Mouse (Mus musculus) kidney, postnatal 10 days (tissue): ENCODE measurements at regions not wholly inside any gene's neighbourhood (a gene's known extent, or its start where the extent isn't known, plus 50 kb on each side); places are given as distances from the start of the nearest gene placed in this dataset.
A peak's percentile ranks its signal among the peaks of the same experiment; 100 is the strongest.

ENCODE experiments used
- DNase-seq: peaks from one replicate; pipeline ENCODE4 v3.0.0; 2021; ENCODE audit warnings: mixed read lengths

DNA sequence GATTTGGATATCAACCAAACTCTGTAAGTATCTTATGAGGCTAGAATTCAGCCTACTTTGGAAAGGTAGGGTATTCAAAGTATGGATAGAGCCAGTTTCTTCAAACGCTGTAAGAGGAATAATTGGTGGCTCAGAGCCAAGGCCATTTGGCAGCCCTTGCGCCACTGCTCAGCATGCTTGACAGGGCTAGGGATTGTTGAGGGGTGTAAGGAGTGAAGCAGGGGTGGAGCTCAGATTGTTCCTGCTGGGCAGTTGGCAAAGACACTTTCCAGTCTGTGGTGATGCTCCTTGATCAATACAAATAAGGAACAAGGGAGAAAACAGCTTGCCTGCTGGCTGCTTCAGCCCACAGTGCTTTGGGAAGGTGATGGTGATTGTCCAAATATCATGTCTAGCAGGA, 181.9 kb downstream of the Kcna5 start:
- peak; percentile 34 for DNase-seq

GRCm38 (mm10) chr6:126350476-126350875, 183.8 kb upstream of the Ntf3 start:
- peak; percentile 17 for DNase-seq

- no peak for DNase-seq
These were observed 183.2 kb upstream of the Ntf3 start for GRCm38 (mm10) chr6:126349905-126350304.

DNA sequence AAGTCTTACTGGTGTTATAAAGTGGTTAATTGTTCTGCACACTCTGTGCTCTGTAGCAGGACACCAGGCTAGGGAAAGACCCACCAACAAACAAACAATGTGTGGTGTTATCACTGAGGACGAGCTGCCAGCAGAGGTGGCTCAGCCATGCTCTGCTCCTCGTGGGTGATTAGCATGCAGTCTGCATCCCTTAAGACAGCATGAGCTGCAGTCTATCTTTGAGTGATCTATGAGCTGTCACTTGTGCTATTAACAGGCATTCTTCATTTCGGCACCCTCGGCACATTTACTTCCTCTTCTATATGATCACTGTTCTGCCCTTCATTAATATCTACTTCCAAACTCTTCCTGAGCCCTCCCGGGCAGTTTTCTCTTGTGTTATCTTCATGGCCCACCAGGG, 178.5 kb upstream of the Ntf3 start:
- DNase-seq: no peak

DNA sequence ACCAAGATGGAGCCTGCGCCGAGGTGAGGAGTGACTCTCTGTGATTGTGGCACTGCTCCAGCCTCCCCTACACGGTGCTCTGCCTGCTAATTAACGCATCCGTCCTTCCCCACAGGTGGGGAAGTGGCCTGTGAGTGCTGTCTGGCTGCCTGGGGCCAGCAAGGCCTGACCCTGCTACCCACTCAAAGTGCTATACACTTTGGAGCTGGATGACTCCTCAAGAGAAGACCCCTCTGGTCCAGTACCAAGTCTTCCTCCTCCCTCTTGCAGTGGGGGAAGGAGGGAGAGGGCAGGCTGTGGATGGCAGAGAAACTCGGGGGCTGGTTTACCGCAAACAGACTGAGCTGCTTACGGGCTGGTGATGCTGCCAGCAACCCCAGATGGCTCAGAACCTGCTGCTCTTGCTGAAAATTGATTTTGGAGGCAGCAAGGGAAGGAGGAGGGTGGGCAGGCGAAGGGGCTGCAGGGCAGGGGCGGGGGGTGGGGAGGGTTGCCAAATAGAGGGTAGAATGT, 173.4 kb upstream of the Ntf3 start:
- no peak for DNase-seq

- DNase-seq: no peak
These were observed 171.0 kb upstream of the Ntf3 start for GRCm38 (mm10) chr6:126337711-126338110.

DNA sequence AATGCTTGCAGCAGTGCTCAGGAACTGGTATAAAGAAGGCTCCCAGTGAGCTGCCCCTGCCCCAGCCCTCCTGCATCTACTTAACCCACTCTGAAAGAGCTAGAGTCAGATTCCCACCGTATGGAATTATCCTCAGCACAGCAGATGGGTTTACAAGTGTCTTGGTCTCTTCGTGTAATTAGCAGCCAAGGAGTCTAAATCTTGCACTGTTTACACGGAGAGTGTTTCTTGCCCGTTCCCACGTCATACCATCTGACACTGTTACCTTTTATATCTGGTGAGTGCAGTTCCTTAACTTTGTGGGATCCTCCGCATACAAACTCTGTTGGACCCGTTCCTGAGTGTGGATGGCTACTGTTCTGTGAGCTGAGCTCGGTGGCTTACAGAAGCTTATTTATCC, 167.5 kb upstream of the Ntf3 start:
- no peak for DNase-seq

DNA sequence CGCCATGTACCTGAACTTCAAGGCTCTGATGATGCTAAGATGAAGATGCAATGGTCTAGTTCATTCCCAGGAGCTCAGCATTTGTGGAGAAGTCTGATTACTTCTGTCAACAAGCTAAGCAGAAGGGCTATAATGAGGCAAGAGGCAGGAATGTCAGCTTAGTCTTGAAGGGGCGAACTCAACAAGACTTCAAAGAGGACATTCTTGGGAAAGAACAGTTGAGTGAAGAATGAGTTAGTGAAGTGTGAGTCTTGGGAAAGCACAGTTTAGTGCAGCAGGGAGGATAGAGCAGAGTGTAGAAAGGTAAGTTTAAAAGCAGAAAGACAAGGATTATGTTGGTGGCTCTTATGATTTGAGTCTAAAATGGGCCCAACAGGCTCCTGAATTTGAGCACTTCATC, 160.5 kb upstream of the Ntf3 start:
- no peak for DNase-seq

DNA sequence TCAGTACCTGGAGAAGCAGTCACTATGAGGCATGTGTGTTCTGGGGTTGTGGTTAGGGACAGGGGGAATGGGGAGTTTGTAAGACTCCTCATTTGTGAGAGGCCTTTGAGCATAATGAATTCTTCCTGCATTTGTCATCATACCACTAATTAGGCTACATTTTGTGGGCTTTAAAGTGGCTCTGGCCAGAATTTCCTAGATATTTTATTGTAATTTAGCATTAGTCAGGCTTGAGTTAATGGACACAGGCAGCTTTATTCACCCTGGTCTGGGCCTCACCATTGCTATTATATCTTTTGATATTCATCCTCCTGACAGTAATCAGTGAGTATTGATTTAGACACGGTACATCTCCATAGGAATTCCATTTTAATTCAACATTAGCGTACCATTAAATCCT, 151.8 kb upstream of the Ntf3 start:
- DNase-seq: no peak

DNA sequence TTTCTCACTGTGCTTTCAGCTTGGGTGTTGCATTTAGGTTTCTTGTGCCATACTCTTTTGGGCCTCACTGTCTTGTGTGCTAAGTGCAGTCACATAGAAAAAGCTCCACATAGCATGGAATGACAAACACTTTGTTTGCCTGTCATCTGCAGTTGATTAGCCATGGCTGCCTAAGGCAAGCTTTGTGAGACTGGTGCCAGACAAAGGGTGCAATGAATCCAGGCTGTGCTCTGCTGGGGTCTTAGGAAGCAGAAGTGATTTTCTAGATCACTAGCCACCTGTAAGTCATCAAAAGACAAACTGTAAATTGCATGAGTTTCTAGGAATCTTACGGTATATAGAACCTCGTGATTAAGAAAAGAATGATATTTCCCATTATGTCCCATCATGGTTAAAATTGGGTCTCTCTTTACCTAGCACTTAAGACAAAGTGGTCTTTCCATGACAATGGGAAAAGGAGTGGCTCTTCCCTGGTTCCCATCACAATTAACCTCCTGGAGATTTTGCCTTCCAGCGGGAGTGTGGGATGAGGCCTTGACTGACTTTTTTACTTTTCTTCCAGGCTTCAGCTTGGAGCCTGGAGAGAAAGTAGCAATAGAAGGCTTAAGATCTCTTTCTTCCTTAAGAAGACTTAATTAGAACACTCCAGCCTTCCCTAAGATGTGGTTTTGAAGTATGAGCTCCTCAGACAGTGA, 144.2 kb upstream of the Ntf3 start:
- DNase-seq: no peak

GRCm38 (mm10) chr6:126303086-126303485, 136.4 kb upstream of the Ntf3 start:
- DNase-seq: no peak

- DNase-seq: no peak
These were observed 124.9 kb upstream of the Ntf3 start for GRCm38 (mm10) chr6:126291581-126291980.

DNA sequence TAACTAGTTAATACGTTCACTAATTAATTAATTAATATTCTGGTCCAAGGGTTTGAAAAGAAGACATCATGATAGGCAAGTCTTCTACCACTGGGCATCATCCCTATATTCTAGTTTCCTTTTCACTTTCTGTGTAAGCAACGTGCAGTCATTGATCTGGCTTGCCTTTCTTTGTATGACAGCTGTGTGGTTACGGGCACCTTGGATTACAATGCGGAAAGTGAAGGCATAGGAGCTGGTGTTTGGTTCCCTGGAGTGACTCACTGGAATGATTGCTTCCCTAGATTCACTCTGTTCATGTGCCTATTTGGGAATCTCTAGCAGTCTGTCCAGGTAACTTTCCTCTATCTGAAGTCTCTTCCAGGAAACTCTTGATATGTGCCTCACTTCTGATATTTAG, 120.5 kb upstream of the Ntf3 start:
- DNase-seq: no peak

- no peak for DNase-seq
These were observed 119.5 kb upstream of the Ntf3 start for GRCm38 (mm10) chr6:126286201-126286600.

- no peak for DNase-seq
These were observed 117.7 kb upstream of the Ntf3 start for GRCm38 (mm10) chr6:126284409-126284808.

GRCm38 (mm10) chr6:126280352-126280751, 113.6 kb upstream of the Ntf3 start:
- no peak for DNase-seq

GRCm38 (mm10) chr6:126245986-126246385, 79.3 kb upstream of the Ntf3 start:
- peak; percentile 16 for DNase-seq

DNA sequence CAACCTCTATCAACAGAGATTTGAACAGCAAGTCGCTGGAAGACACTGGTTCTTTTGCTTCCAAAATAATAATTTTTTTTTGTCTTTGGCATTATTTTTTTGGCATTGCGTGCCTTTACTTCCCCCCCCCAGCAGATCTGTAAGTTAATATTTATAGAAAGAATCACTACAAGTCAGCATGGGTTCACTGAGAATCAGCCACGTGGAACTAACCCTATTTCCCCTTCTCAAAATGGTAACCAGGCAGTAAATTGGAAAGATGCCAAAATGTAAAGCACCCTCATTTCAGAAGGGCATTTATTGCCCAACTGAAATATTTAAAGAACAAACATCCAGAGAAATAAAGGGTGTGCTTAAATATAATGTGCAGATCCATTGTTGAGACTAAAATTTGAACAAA, 78.7 kb upstream of the Ntf3 start:
- DNase-seq: peak; percentile 11

- DNase-seq: peak; percentile 21
These were observed 75.6 kb upstream of the Ntf3 start for GRCm38 (mm10) chr6:126242299-126242698.

- no peak for DNase-seq
These were observed 73.5 kb upstream of the Ntf3 start for GRCm38 (mm10) chr6:126240256-126240655.
